Mouse (Mus musculus): ENCODE measurements around the gene Ghrh. TPM values are rescaled to one million over a fixed set of nuclear protein-coding genes. Genes with fewer than 3 reads are reported as not detected.
"Not testable (repeated sequence)": the region's sequence is repeated elsewhere in the genome, so short reads cannot be mapped to it uniquely, and the experiment has no call there.

Gene Ghrh
- not detected in 2 replicates for polyA plus RNA-seq (2011; ENCODE audit: insufficient read length, low read depth, missing spikeins)

GRCm38 (mm10) chr2:157347361-157348159, at the start of gene Ghrh:
Gene Ghrh (minus strand): TSS chr2:157347506.
- no peak within 1 kb of the TSS for H3K27ac ChIP-seq (ENCODE audit: insufficient read depth, low read length)
- H3K4me3 ChIP-seq (ENCODE audit: insufficient read depth, low read length), result no peak within 1 kb of the TSS
- no peak for TF ChIP-seq CTCF (IDR thresholded peaks at IDR 0.05; ENCODE audit: borderline replicate concordance, insufficient read depth, low read length)
- TF ChIP-seq POLR2A (IDR thresholded peaks at IDR 0.05; ENCODE audit: low read depth, low read length), result no peak
- H3K4me1 ChIP-seq (ENCODE audit: control insufficient read depth, insufficient read depth, low read length), result no peaks in the 10 kb centered on the region

GRCm38 (mm10) chr2:157395960-157396359, 48.7 kb upstream of the Ghrh start:
- H3K4me1 ChIP-seq (ENCODE audit: control insufficient read depth, insufficient read depth, low read length), result no peaks in the 10 kb centered on the region
- H3K27ac ChIP-seq (ENCODE audit: insufficient read depth, low read length), result no peak overlapping the region
- no peak for TF ChIP-seq CTCF (IDR thresholded peaks at IDR 0.05; ENCODE audit: borderline replicate concordance, insufficient read depth, low read length)
- no peak for TF ChIP-seq POLR2A (IDR thresholded peaks at IDR 0.05; ENCODE audit: low read depth, low read length)
- H3K4me3 ChIP-seq (ENCODE audit: insufficient read depth, low read length), result no peak overlapping the region

- H3K4me3 ChIP-seq (ENCODE audit: insufficient read depth, low read length), result no peak overlapping the region
- H3K4me1 ChIP-seq (ENCODE audit: control insufficient read depth, insufficient read depth, low read length), result no peaks in the 10 kb centered on the region
- TF ChIP-seq CTCF (IDR thresholded peaks at IDR 0.05; ENCODE audit: borderline replicate concordance, insufficient read depth, low read length) (no peak), POLR2A (IDR thresholded peaks at IDR 0.05; ENCODE audit: low read depth, low read length) (no peak)
- H3K27ac ChIP-seq (ENCODE audit: insufficient read depth, low read length), result no peak overlapping the region
These were observed 48.1 kb upstream of the Ghrh start for GRCm38 (mm10) chr2:157395371-157395770.

- Histone ChIP-seq H3K4me1 (ENCODE audit: control insufficient read depth, insufficient read depth, low read length) (no peaks in the 10 kb centered on the region), H3K4me3 (ENCODE audit: insufficient read depth, low read length) (no peak overlapping the region), H3K27ac (ENCODE audit: insufficient read depth, low read length) (no peak overlapping the region)
- no peak for TF ChIP-seq CTCF (IDR thresholded peaks at IDR 0.05; ENCODE audit: borderline replicate concordance, insufficient read depth, low read length)
- TF ChIP-seq POLR2A (IDR thresholded peaks at IDR 0.05; ENCODE audit: low read depth, low read length), result no peak
These were observed 47.6 kb upstream of the Ghrh start for GRCm38 (mm10) chr2:157394868-157395267.

GRCm38 (mm10) chr2:157393549-157393948, 46.2 kb upstream of the Ghrh start:
- no peak overlapping the region for H3K4me3 ChIP-seq (ENCODE audit: insufficient read depth, low read length)
- H3K4me1 ChIP-seq (ENCODE audit: control insufficient read depth, insufficient read depth, low read length), result no peaks in the 10 kb centered on the region
- TF ChIP-seq CTCF (IDR thresholded peaks at IDR 0.05; ENCODE audit: borderline replicate concordance, insufficient read depth, low read length) (no peak), POLR2A (IDR thresholded peaks at IDR 0.05; ENCODE audit: low read depth, low read length) (no peak)
- no peak overlapping the region for H3K27ac ChIP-seq (ENCODE audit: insufficient read depth, low read length)

GRCm38 (mm10) chr2:157392331-157392730, 45.0 kb upstream of the Ghrh start:
- Histone ChIP-seq H3K4me3 (ENCODE audit: insufficient read depth, low read length) (no peak overlapping the region), H3K27ac (ENCODE audit: insufficient read depth, low read length) (no peak overlapping the region), H3K4me1 (ENCODE audit: control insufficient read depth, insufficient read depth, low read length) (no peaks in the 10 kb centered on the region)
- no peak for TF ChIP-seq CTCF (IDR thresholded peaks at IDR 0.05; ENCODE audit: borderline replicate concordance, insufficient read depth, low read length)
- no peak for TF ChIP-seq POLR2A (IDR thresholded peaks at IDR 0.05; ENCODE audit: low read depth, low read length)

GRCm38 (mm10) chr2:157389591-157389921, 42.2 kb upstream of the Ghrh start:
- Histone ChIP-seq H3K4me1 (ENCODE audit: control insufficient read depth, insufficient read depth, low read length) (no peaks in the 10 kb centered on the region), H3K4me3 (ENCODE audit: insufficient read depth, low read length) (no peak overlapping the region), H3K27ac (ENCODE audit: insufficient read depth, low read length) (no peak overlapping the region)
- no peak for TF ChIP-seq POLR2A (IDR thresholded peaks at IDR 0.05; ENCODE audit: low read depth, low read length)
- TF ChIP-seq CTCF (IDR thresholded peaks at IDR 0.05; ENCODE audit: borderline replicate concordance, insufficient read depth, low read length), result no peak

GRCm38 (mm10) chr2:157388901-157389590, 41.7 kb upstream of the Ghrh start:
- not testable (repeated sequence) for H3K4me1 ChIP-seq (ENCODE audit: control insufficient read depth, insufficient read depth, low read length); H3K4me3 ChIP-seq (ENCODE audit: insufficient read depth, low read length)

GRCm38 (mm10) chr2:157384836-157385235, 37.5 kb upstream of the Ghrh start:
- Histone ChIP-seq H3K27ac (ENCODE audit: insufficient read depth, low read length) (no peak overlapping the region), H3K4me1 (ENCODE audit: control insufficient read depth, insufficient read depth, low read length) (no peaks in the 10 kb centered on the region), H3K4me3 (ENCODE audit: insufficient read depth, low read length) (no peak overlapping the region)
- TF ChIP-seq CTCF (IDR thresholded peaks at IDR 0.05; ENCODE audit: borderline replicate concordance, insufficient read depth, low read length) (no peak), POLR2A (IDR thresholded peaks at IDR 0.05; ENCODE audit: low read depth, low read length) (no peak)

More at GRCm38 (mm10) chr2:157388901-157389590, 41.7 kb upstream of the Ghrh start:
- H3K27ac ChIP-seq (ENCODE audit: insufficient read depth, low read length), result not testable (repeated sequence)

- peaks cover 11% of the 10 kb centered on the region for H3K4me1 ChIP-seq (ENCODE audit: control insufficient read depth, insufficient read depth, low read length)
- TF ChIP-seq POLR2A (IDR thresholded peaks at IDR 0.05; ENCODE audit: low read depth, low read length) (no peak), CTCF (IDR thresholded peaks at IDR 0.05; ENCODE audit: borderline replicate concordance, insufficient read depth, low read length) (no peak)
- no peak overlapping the region for H3K4me3 ChIP-seq (ENCODE audit: insufficient read depth, low read length)
- 0 out of 2 replicates have a peak overlapping the region, but pooled peaks have one; percentile 1 for H3K27ac ChIP-seq (ENCODE audit: insufficient read depth, low read length)
These were observed 29.7 kb upstream of the Ghrh start for GRCm38 (mm10) chr2:157376995-157377394.
